In genomic region chr9:28365160-28365473, GRCm38 (mm10) we compare ENCODE assay signal across 25 mouse cellular contexts.
DNase-seq lines count a peak whose midpoint lies in the region; ATAC-seq lines count a peak whose summit lies in the region.
"Had no signal": no experiment of that assay in that cellular context is flagged by ENCODE, and none has a peak within 500 bp of the region (broad histone marks: within the 10 kb centered on the region; RNA-seq: fewer than 3 reads in every experiment).

No protein-coding gene starts in this region.

- no peaks in the 10 kb centered on the region for H3K4me1 ChIP-seq in hindbrain, embryonic 11.5 days (replicated peaks; ENCODE audit: control insufficient read depth, insufficient read depth, low read length)
- H3K4me1 ChIP-seq in hindbrain, embryonic 10.5 days (replicated peaks), result 0 out of 2 replicates have a peak, but pooled peaks cover 9% of the 10 kb centered on the region
- H3K4me1 ChIP-seq in neural tube, embryonic 15.5 days, result no peaks in the 10 kb centered on the region
- peaks cover 11% of the 10 kb centered on the region for H3K4me1 ChIP-seq in hindbrain, embryonic 14.5 days (replicated peaks; ENCODE audit: control insufficient read depth, insufficient read depth, low read length)
- H3K4me1 ChIP-seq: heart, embryonic 15.5 days; limb, embryonic 13.5 days; liver, embryonic 12.5 days; stomach, embryonic 15.5 days had no signal

- no peaks in the 10 kb centered on the region for H3K9me3 ChIP-seq in hindbrain, embryonic 11.5 days (ENCODE audit: control insufficient read depth, low read length)
- H3K9me3 ChIP-seq in hindbrain, embryonic 10.5 days, result no peaks in the 10 kb centered on the region
- H3K9me3 ChIP-seq in neural tube, embryonic 15.5 days (replicated peaks), result no peaks in the 10 kb centered on the region
- no peaks in the 10 kb centered on the region for H3K9me3 ChIP-seq in hindbrain, embryonic 14.5 days (ENCODE audit: control insufficient read depth, low read length)
- H3K9me3 ChIP-seq: G1E; heart, embryonic 15.5 days; limb, embryonic 13.5 days; liver, embryonic 12.5 days; midbrain, embryonic 12.5 days; stomach, embryonic 15.5 days had no signal

- peak; percentile 0 for DNase-seq in hindbrain, embryonic 11.5 days (ENCODE audit: low spot score)
- no peak for DNase-seq in hindbrain, embryonic 10.5 days (ENCODE audit: low spot score)
- no peak for DNase-seq in neural tube, embryonic 10.5 days (ENCODE audit: extremely low spot score, low spot score)
- DNase-seq in hindbrain, embryonic 14.5 days (ENCODE audit: low spot score), result peak; percentile 35
- no peak for DNase-seq in yolk sac, embryonic 10.5 days (ENCODE audit: low spot score)
- DNase-seq in cerebellum, postnatal 4 days (ENCODE audit: low spot score in 2 of 2), result no peak
- DNase-seq: adrenal gland, postnatal 36 days; B cell, adult 2 months; cerebellum, adult 11-12 months; gastrocnemius, postnatal 25 days; heart, postnatal 36 days; kidney, adult 8-10 months; kidney, postnatal 10 days; lung, adult 18-20 months; lung, postnatal 10 days; thymus, postnatal 25 days had no signal

- H3K27ac ChIP-seq in hindbrain, embryonic 11.5 days (ENCODE audit: low read depth, low read length), result no peak overlapping the region
- no peak overlapping the region for H3K27ac ChIP-seq in hindbrain, embryonic 10.5 days
- peak overlapping the region; percentile 48; the same call in 1 of the 2 replicates for H3K27ac ChIP-seq in neural tube, embryonic 15.5 days (replicated peaks)
- peak overlapping the region; percentile 56; the same call in 1 of the 2 replicates for H3K27ac ChIP-seq in hindbrain, embryonic 14.5 days
- H3K27ac ChIP-seq: heart, embryonic 15.5 days; limb, embryonic 13.5 days; liver, embryonic 12.5 days; midbrain, embryonic 12.5 days; stomach, embryonic 15.5 days had no signal

- H3K9ac ChIP-seq in hindbrain, embryonic 11.5 days (ENCODE audit: low read depth, low read length), result no peak overlapping the region
- H3K9ac ChIP-seq in neural tube, embryonic 15.5 days (replicated peaks), result no peak overlapping the region
- no peak overlapping the region for H3K9ac ChIP-seq in hindbrain, embryonic 14.5 days
- H3K9ac ChIP-seq: heart, embryonic 15.5 days; limb, embryonic 13.5 days; liver, embryonic 12.5 days; midbrain, embryonic 12.5 days; stomach, embryonic 15.5 days had no signal

- no peak overlapping the region for H3K4me2 ChIP-seq in hindbrain, embryonic 11.5 days (replicated peaks; ENCODE audit: low read depth, low read length)
- H3K4me2 ChIP-seq in neural tube, embryonic 15.5 days, result no peak overlapping the region
- H3K4me2 ChIP-seq in hindbrain, embryonic 14.5 days (replicated peaks), result no peak overlapping the region
- H3K4me2 ChIP-seq: heart, embryonic 15.5 days; limb, embryonic 13.5 days; liver, embryonic 12.5 days; midbrain, embryonic 12.5 days; stomach, embryonic 15.5 days had no signal

- 55% methylated on average over 2 of the region's 2 CpGs for WGBS in hindbrain, embryonic 11.5 days
- WGBS in hindbrain, embryonic 10.5 days, result 69% methylated on average over 2 of the region's 2 CpGs
- WGBS in neural tube, embryonic 15.5 days, result 61% methylated on average over 2 of the region's 2 CpGs
- WGBS in hindbrain, embryonic 14.5 days, result 54% methylated on average over 2 of the region's 2 CpGs

- no peak overlapping the region for H3K4me3 ChIP-seq in hindbrain, embryonic 11.5 days (ENCODE audit: low read depth, low read length)
- no peak overlapping the region for H3K4me3 ChIP-seq in hindbrain, embryonic 10.5 days
- H3K4me3 ChIP-seq in neural tube, embryonic 15.5 days (replicated peaks), result no peak overlapping the region
- H3K4me3 ChIP-seq in hindbrain, embryonic 14.5 days (replicated peaks; ENCODE audit: low read length), result no peak overlapping the region
- H3K4me3 ChIP-seq: heart, embryonic 15.5 days; limb, embryonic 13.5 days; liver, embryonic 12.5 days; midbrain, embryonic 12.5 days; stomach, embryonic 15.5 days had no signal

- no peak for ATAC-seq in hindbrain, embryonic 11.5 days (ENCODE audit: low FRiP score)
- no peak for ATAC-seq in neural tube, embryonic 15.5 days (ENCODE audit: low FRiP score)
- ATAC-seq in hindbrain, embryonic 14.5 days (ENCODE audit: low FRiP score), result peak; percentile 65; the same call in 1 of the 2 replicates
- ATAC-seq: liver, embryonic 12.5 days; Patski had no signal

- H3K27me3 ChIP-seq in hindbrain, embryonic 11.5 days (ENCODE audit: control insufficient read depth, insufficient read depth, low read length), result no peaks in the 10 kb centered on the region
- H3K27me3 ChIP-seq in hindbrain, embryonic 10.5 days (ENCODE audit: insufficient read depth, poor library complexity, severe bottlenecking), result no peaks in the 10 kb centered on the region
- H3K27me3 ChIP-seq in neural tube, embryonic 15.5 days (replicated peaks), result no peaks in the 10 kb centered on the region
- no peaks in the 10 kb centered on the region for H3K27me3 ChIP-seq in hindbrain, embryonic 14.5 days (ENCODE audit: control insufficient read depth, insufficient read depth, low read length)
- H3K27me3 ChIP-seq: CH12.LX; heart, embryonic 15.5 days; limb, embryonic 13.5 days; liver, embryonic 12.5 days; midbrain, embryonic 12.5 days; stomach, embryonic 15.5 days had no signal

- H3K36me3 ChIP-seq in hindbrain, embryonic 11.5 days (ENCODE audit: control insufficient read depth, insufficient read depth, low read length), result no peaks in the 10 kb centered on the region
- no peaks in the 10 kb centered on the region for H3K36me3 ChIP-seq in hindbrain, embryonic 10.5 days
- H3K36me3 ChIP-seq in neural tube, embryonic 15.5 days, result no peaks in the 10 kb centered on the region
- H3K36me3 ChIP-seq in hindbrain, embryonic 14.5 days (replicated peaks; ENCODE audit: control insufficient read depth, insufficient read depth), result no peaks in the 10 kb centered on the region
- H3K36me3 ChIP-seq: G1E; heart, embryonic 15.5 days; limb, embryonic 13.5 days; liver, embryonic 12.5 days; midbrain, embryonic 12.5 days; stomach, embryonic 15.5 days had no signal

Comparison
In these comparisons a context has a peak if more than half of its experiments do, and no peak if none do; other contexts are left out.
1. DNase-seq: peak in hindbrain, embryonic 11.5 days (single experiment) and hindbrain, embryonic 14.5 days (single experiment); none in hindbrain, embryonic 10.5 days (single experiment), neural tube, embryonic 10.5 days (single experiment), yolk sac, embryonic 10.5 days (single experiment) and cerebellum, postnatal 4 days (0 of 2).
2. H3K27ac ChIP-seq: peak in neural tube, embryonic 15.5 days (single experiment) and hindbrain, embryonic 14.5 days (single experiment); none in hindbrain, embryonic 11.5 days (single experiment) and hindbrain, embryonic 10.5 days (single experiment).